In the genomic region with DNA sequence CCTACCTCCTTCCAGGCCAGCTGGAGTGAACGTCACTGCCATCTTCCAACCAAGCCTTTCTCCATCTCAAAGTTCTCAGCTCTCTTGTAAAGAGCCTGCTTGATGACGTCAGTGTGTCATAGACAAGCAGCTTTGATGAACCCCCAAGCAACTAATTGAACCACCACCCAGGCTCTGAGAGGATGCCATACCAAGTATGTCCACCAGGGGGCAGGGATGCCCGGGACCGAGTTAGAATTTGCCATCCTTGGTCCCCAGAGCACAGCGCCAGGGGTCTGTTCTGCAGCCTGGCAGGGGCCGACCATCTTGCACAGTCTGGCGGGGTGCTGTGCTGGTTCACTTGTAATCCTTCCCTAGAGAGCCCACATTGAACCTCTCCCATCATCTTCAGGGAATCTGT, we compare ENCODE assay signal across 9 mouse cellular contexts. TPM values are rescaled to one million over a fixed set of nuclear protein-coding genes. Genes with fewer than 3 reads are reported as not detected.
DNase-seq lines count a peak whose midpoint lies in the region; ATAC-seq and TF ChIP-seq lines count a peak whose summit lies in the region.
"Had no signal": no experiment of that assay in that cellular context is flagged by ENCODE, and none has a peak within 500 bp of the region (broad histone marks: within the 10 kb centered on the region; RNA-seq: fewer than 3 reads in every experiment).

No protein-coding gene starts in this region.

- peak; percentile 68 for DNase-seq in kidney, adult 2 months
- peak; percentile 39 to 47 for DNase-seq in gastrocnemius, postnatal 36 days
- DNase-seq in left cerebral cortex, postnatal 4 days: peak; percentile 70
- peak; percentile 33 to 57 for DNase-seq in monocyte, adult 2 months (ENCODE audit: low read depth in 1 of 2, low spot score in 2 of 2)
- peak; percentile 92 for DNase-seq in testis, postnatal 10 days (ENCODE audit: low spot score)

- peaks cover 3% of the 10 kb centered on the region; the same call in 1 of the 2 replicates for H3K4me1 ChIP-seq in kidney, adult 2 months (ENCODE audit: control insufficient read depth, insufficient read depth, low read length)
- H3K4me1 ChIP-seq in kidney, embryonic 15.5 days: peaks cover 25% of the 10 kb centered on the region

- no peak overlapping the region for H3K27ac ChIP-seq in kidney, adult 2 months (ENCODE audit: insufficient read depth, low read depth, low read length)
- no peak overlapping the region for H3K27ac ChIP-seq in kidney, embryonic 15.5 days

- H3K4me3 ChIP-seq in kidney, adult 2 months (ENCODE audit: insufficient read depth, low read depth, low read length): no peak overlapping the region
- no peak overlapping the region for H3K4me3 ChIP-seq in kidney, embryonic 15.5 days (replicated peaks)
- H3K4me3 ChIP-seq: megakaryocyte, embryonic 14.5 days had no signal

- H3K36me3 ChIP-seq in kidney, adult 2 months (ENCODE audit: control insufficient read depth, insufficient read depth, low read length): no peaks in the 10 kb centered on the region
- H3K36me3 ChIP-seq in kidney, embryonic 15.5 days: no peaks in the 10 kb centered on the region

- H3K4me2 ChIP-seq in kidney, embryonic 15.5 days: no peak overlapping the region

- ATAC-seq in kidney, embryonic 15.5 days (replicated peaks; ENCODE audit: low FRiP score): no peak
- peak; percentile 28 for ATAC-seq in activated CD4-positive, CD25-positive, alpha-beta regulatory T cell, adult 4 months
- ATAC-seq in common myeloid progenitor, adult 5-6 weeks (replicated peaks; ENCODE audit: low read depth, poor library complexity, severe bottlenecking): peak; percentile 56

- no peaks in the 10 kb centered on the region for H3K9me3 ChIP-seq in kidney, embryonic 15.5 days (replicated peaks)
- H3K9me3 ChIP-seq: megakaryocyte, embryonic 14.5 days had no signal

- intact Hi-C loops in gastrocnemius, postnatal 36 days (cut with DNase I): loop anchor here (10.0 kb wide), 1 partner anchor 333 kb away; no protein-coding TSS in a partner anchor
- intact Hi-C loops in left cerebral cortex, postnatal 4 days (cut with DNase I): no loop called here

- H3K27me3 ChIP-seq in kidney, adult 2 months (replicated peaks; ENCODE audit: control insufficient read depth, insufficient read depth, low read length): no peaks in the 10 kb centered on the region
- H3K27me3 ChIP-seq in kidney, embryonic 15.5 days: no peaks in the 10 kb centered on the region

- TF ChIP-seq CTCF in kidney, adult 2 months (conservative IDR thresholded peaks at IDR 0.05; ENCODE audit: insufficient read depth, insufficient read length, low read depth, low read length): peak; percentile 75

- WGBS in kidney, adult 2 months: 18% methylated on average over 7 of the region's 7 CpGs
- 10% methylated on average over 7 of the region's 7 CpGs for WGBS in kidney, embryonic 15.5 days

- H3K9ac ChIP-seq in kidney, embryonic 15.5 days: no peak overlapping the region

- TF ChIP-seq POLR2A in kidney, adult 2 months (IDR thresholded peaks at IDR 0.05; ENCODE audit: low read depth, low read length): no peak

RNA-seq across cellular contexts. Expression of a gene that starts 31.1 kb away (rescaled TPM):
- polyA plus RNA-seq in kidney, adult 2 months (2012; rRNA removed): 41.0 and 44.4 TPM in 2 replicates
- polyA plus RNA-seq in kidney, embryonic 15.5 days (2015; fragmentation: Nextera tagmentation; extraction: Ambion mirVana): 19.0 and 20.4 TPM in 2 replicates
- 1 to 10 TPM in 1 of 2 experiments, under 1 TPM in 1; 0.48 to 1.1 TPM for polyA plus RNA-seq in activated CD4-positive, CD25-positive, alpha-beta regulatory T cell, adult 4 months (2017; shearing (Covaris generic))
- total RNA-seq in common myeloid progenitor, adult 5-6 weeks (2017): 0.41 and 1.2 TPM in 2 replicates
- under 1 TPM; 0.69 to 0.91 TPM for total RNA-seq in gastrocnemius, postnatal 36 days (2021)
- total RNA-seq in left cerebral cortex, postnatal 4 days (2021): 1 to 10 TPM; 4.3 to 4.9 TPM
